In genomic region chr15:84070116-84070676, GRCm38 (mm10) we compare ENCODE assay signal across 13 mouse cellular contexts. TPM values are rescaled to one million over a fixed set of nuclear protein-coding genes. Genes with fewer than 3 reads are reported as not detected.
DNase-seq lines count a peak whose midpoint lies in the region; ATAC-seq lines count a peak whose summit lies in the region.
"Had no signal": no experiment of that assay in that cellular context is flagged by ENCODE, and none has a peak within 500 bp of the region (broad histone marks: within the 10 kb centered on the region; RNA-seq: fewer than 3 reads in every experiment).

No protein-coding gene starts in this region.

- H3K4me2 ChIP-seq in heart, embryonic 11.5 days = peak overlapping the region; percentile 32
- H3K4me2 ChIP-seq in forebrain, embryonic 13.5 days = peak overlapping the region; percentile 45

- no peaks in the 10 kb centered on the region for H3K36me3 ChIP-seq in heart, embryonic 11.5 days (ENCODE audit: control insufficient read depth, insufficient read depth, low read length)
- H3K36me3 ChIP-seq in forebrain, embryonic 13.5 days (ENCODE audit: poor library complexity, severe bottlenecking) = no peaks in the 10 kb centered on the region
- H3K36me3 ChIP-seq in midbrain, embryonic 10.5 days = no peaks in the 10 kb centered on the region

- no peaks in the 10 kb centered on the region for H3K4me1 ChIP-seq in heart, embryonic 11.5 days (ENCODE audit: control insufficient read depth, insufficient read depth, low read length)
- H3K4me1 ChIP-seq in forebrain, embryonic 13.5 days = peaks cover 39% of the 10 kb centered on the region
- H3K4me1 ChIP-seq in midbrain, embryonic 10.5 days = peaks cover 51% of the 10 kb centered on the region

- H3K9me3 ChIP-seq in heart, embryonic 11.5 days (replicated peaks; ENCODE audit: control insufficient read depth, low read length) = peaks cover 4% of the 10 kb centered on the region; the same call in 1 of the 2 replicates
- peaks cover 5% of the 10 kb centered on the region; the same call in 1 of the 2 replicates for H3K9me3 ChIP-seq in forebrain, embryonic 13.5 days (replicated peaks)
- peaks cover 6% of the 10 kb centered on the region for H3K9me3 ChIP-seq in midbrain, embryonic 10.5 days (replicated peaks)

- no peak for ATAC-seq in heart, embryonic 11.5 days (replicated peaks; ENCODE audit: insufficient number of reproducible peaks, low FRiP score, low TSS enrichment)
- no peak; the same call in 1 of the 2 replicates for ATAC-seq in forebrain, embryonic 13.5 days
- ATAC-seq: Patski had no signal

- no peak for DNase-seq in heart, postnatal 36 days
- peak; percentile 46 for DNase-seq in MN1 (ENCODE audit: low spot score)
- no peak for DNase-seq in midbrain, embryonic 10.5 days (ENCODE audit: low spot score)
- no peak for DNase-seq in cerebellum, adult 11-12 months
- DNase-seq in frontal cortex, postnatal 25 days (ENCODE audit: low spot score in 2 of 2) = no peak
- no peak for DNase-seq in gastrocnemius, postnatal 36 days
- DNase-seq: lung, adult 2 months had no signal

- no peak overlapping the region for H3K27ac ChIP-seq in heart, embryonic 11.5 days (ENCODE audit: low read depth, low read length)
- peak overlapping the region; percentile 57 for H3K27ac ChIP-seq in forebrain, embryonic 13.5 days
- H3K27ac ChIP-seq in midbrain, embryonic 10.5 days (replicated peaks) = no peak overlapping the region

- no peak overlapping the region for H3K9ac ChIP-seq in heart, embryonic 11.5 days (ENCODE audit: low read depth, low read length)
- no peak overlapping the region for H3K9ac ChIP-seq in forebrain, embryonic 13.5 days

- 2% methylated on average over 13 of the region's 13 CpGs for WGBS in heart, embryonic 11.5 days (ENCODE audit: insufficient replicate concordance)
- 7% methylated on average over 13 of the region's 13 CpGs for WGBS in forebrain, embryonic 13.5 days
- WGBS in midbrain, embryonic 10.5 days = 5% methylated on average over 13 of the region's 13 CpGs

- H3K27me3 ChIP-seq in heart, embryonic 11.5 days (ENCODE audit: control insufficient read depth, insufficient read depth, low read length) = peaks cover 73% of the 10 kb centered on the region
- H3K27me3 ChIP-seq in forebrain, embryonic 13.5 days = peaks cover 22% of the 10 kb centered on the region
- peaks cover 95% of the 10 kb centered on the region for H3K27me3 ChIP-seq in midbrain, embryonic 10.5 days (ENCODE audit: low read depth, poor library complexity, severe bottlenecking)

- 0 out of 2 replicates have a peak overlapping the region, but pooled peaks have one; percentile 10 for H3K4me3 ChIP-seq in heart, embryonic 11.5 days (ENCODE audit: low read depth, low read length)
- H3K4me3 ChIP-seq in forebrain, embryonic 13.5 days = no peak overlapping the region
- peak overlapping the region; percentile 23 for H3K4me3 ChIP-seq in midbrain, embryonic 10.5 days
- H3K4me3 ChIP-seq: erythroblast, embryonic 14.5 days had no signal

- intact Hi-C loops in heart, postnatal 36 days (cut with DNase I) = loop anchor here (5.0 kb wide), 2 partner anchors 97 to 542 kb away; partner anchors contain the start of gene Pnpla3
- intact Hi-C loops in gastrocnemius, postnatal 36 days (cut with DNase I) = loop anchor here (5.0 kb wide), 2 partner anchors 97 to 562 kb away; partner anchors contain the start of gene Pnpla3

RNA-seq across cellular contexts. Expression of gene Efcab6, which starts 5.0 kb away (rescaled TPM):
- 0.08 TPM in 1 of 2 replicates, not detected in the other for polyA plus RNA-seq in heart, embryonic 11.5 days (2014; fragmentation: Nextera tagmentation; extraction: Ambion mirVana)
- not detected for total RNA-seq in heart, postnatal 36 days (2021)
- polyA plus RNA-seq in forebrain, embryonic 13.5 days (2015; fragmentation: Nextera tagmentation; extraction: Ambion mirVana) = 1.9 and 2.3 TPM in 2 replicates
- polyA plus RNA-seq in midbrain, embryonic 10.5 days (2016; fragmentation: Nextera tagmentation; extraction: Ambion mirVana) = 0.24 and 0.26 TPM in 2 replicates
- total RNA-seq in gastrocnemius, postnatal 36 days (2021) = 1 to 10 TPM; 4.7 to 5.0 TPM
- polyA plus RNA-seq: erythroblast, embryonic 14.5 days; Patski had no signal

RNA-seq across cellular contexts. Expression of gene Sult4a1, which starts 35.4 kb away (rescaled TPM):
- 0.49 and 0.87 TPM in 2 replicates for polyA plus RNA-seq in heart, embryonic 11.5 days (2014; fragmentation: Nextera tagmentation; extraction: Ambion mirVana)
- total RNA-seq in heart, postnatal 36 days (2021) = under 1 TPM in 1 of 2 experiments, not detected in 1; 0.39 TPM
- polyA plus RNA-seq in forebrain, embryonic 13.5 days (2015; fragmentation: Nextera tagmentation; extraction: Ambion mirVana) = 40.3 and 43.3 TPM in 2 replicates
- 11.2 and 14.3 TPM in 2 replicates for polyA plus RNA-seq in midbrain, embryonic 10.5 days (2016; fragmentation: Nextera tagmentation; extraction: Ambion mirVana)
- total RNA-seq in gastrocnemius, postnatal 36 days (2021) = not detected
- polyA plus RNA-seq: erythroblast, embryonic 14.5 days had no signal

RNA-seq across cellular contexts. Expression of gene Pnpla5, which starts 52.8 kb away (rescaled TPM):
- polyA plus RNA-seq in heart, embryonic 11.5 days (2014; fragmentation: Nextera tagmentation; extraction: Ambion mirVana) = not detected in 2 replicates
- not detected for total RNA-seq in heart, postnatal 36 days (2021)
- polyA plus RNA-seq in forebrain, embryonic 13.5 days (2015; fragmentation: Nextera tagmentation; extraction: Ambion mirVana) = not detected in 2 replicates
- polyA plus RNA-seq in midbrain, embryonic 10.5 days (2016; fragmentation: Nextera tagmentation; extraction: Ambion mirVana) = not detected in 2 replicates
- total RNA-seq in gastrocnemius, postnatal 36 days (2021) = not detected
- total RNA-seq: layer of hippocampus, postnatal 25 days had no signal
- polyA plus RNA-seq: erythroblast, embryonic 14.5 days; heart, embryonic 16.5 days; Patski had no signal
